Mouse (Mus musculus) B cell, adult 2 months (primary cell): Measurements from ENCODE around the gene Samd11.
A peak's percentile ranks its signal among the peaks of the same experiment; 100 is the strongest.

Experiments
- DNase-seq, 2 experiments: peaks; one replicate each; pipeline ENCODE4 v3.0.0; 2022

Samd11 gene

DNA sequence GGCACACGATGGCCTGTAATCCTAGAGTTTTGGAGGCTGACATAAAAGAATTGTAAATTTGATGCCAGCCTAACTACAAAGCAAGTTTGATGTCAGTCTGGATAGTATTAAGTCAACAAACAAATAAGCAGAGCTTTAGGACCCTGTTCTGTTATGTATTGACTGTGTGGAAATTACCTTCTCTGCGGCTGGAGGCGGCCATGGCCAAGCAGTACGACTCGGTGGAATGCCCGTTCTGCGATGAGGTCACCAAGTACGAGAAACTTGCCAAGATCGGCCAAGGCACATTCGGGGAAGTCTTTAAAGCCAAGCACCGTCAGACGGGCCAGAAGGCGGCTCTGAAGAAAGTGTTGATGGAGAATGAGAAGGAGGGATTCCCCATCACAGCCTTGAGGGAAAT is 42.3 kb downstream of the Samd11 start:
- no peak for DNase-seq

DNA sequence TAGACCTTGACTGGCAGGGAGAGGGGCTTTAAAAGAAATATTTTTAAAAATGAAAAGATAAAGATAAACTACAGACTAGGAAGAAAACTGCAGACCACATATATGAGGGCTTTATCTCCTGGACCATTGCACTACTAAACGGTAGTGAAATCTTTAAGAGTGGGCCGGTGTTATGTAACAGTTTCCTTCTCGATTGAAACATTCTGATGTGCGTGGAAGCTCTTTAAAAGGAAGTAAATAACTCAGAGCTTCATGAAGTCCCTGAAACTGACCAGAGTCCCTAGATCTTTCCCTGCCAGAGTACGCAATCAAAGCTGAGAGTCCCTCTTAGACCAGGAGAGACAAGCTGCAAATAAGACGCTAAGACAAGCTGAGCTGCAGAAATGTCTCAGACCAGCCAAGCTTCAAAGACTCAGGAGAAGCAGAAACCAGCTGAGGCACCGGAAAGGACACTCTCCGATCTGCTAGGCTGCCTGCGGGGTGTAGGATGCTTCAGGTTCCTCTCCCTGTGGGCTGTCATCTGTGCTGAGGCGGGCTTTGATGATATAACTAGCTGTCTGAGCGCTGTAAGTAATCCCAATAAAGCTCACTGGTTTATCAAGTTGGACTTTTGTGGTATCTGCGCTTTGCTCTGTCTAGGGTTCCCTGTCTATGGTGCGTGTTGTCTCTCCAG is 45.4 kb downstream of the Samd11 start:
- no peak for DNase-seq

DNA sequence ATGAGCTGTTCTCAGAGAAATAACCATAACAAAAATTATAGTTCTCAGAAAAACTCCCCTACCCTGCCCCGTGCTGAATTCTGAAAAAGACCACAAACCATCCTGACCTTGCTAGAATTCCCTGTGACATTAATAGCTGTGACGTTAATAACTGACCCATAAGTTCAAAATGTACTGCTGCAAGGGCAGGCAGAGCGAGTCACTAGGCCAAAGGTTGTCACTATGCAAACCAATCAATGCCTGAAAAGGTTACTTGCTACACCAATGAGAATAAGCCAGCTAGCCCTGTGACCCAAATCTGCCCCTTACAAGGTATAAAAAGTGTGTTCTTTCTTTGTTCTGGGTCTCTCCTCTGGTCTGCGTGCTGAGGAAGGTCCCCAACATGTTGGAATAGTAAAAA is 46.6 kb downstream of the Samd11 start:
- no peak for DNase-seq

DNA sequence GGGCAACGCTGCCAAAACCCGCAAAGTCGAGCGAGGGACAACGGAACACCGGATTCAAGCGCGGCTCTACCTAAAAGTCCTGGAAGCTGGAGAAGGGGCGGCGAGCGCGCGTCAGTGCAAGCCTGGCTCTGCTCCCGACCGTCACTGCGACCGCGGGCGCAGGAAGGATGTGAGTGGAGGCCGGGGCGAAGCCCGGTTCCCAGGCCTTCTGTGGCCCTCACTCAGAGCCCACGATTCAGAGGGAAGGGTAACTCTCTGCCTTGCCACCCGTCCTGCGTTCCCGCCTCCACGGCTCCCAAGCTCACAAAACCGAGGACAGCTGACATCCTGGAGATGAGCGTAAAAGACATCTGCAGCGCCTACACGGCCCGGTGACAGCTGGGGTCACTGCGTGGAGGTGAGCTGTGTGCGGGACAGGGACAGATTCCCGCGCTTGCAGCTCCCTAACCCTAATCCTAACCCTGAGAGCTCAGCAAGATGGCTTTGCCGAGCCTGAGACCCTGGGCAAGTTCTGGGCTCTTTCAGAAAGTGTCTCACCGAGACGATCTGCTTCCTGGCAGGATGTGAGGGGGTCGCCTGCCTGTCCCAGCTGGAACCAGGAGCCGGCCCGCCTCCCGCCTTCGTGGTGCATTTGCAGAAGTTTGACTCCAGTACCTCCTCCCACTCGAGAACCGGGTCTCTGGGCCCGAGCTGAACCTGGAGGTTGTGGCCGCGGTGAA is 51.9 kb downstream of the Samd11 start:
- peak; percentile 13 to 31 for DNase-seq

DNA sequence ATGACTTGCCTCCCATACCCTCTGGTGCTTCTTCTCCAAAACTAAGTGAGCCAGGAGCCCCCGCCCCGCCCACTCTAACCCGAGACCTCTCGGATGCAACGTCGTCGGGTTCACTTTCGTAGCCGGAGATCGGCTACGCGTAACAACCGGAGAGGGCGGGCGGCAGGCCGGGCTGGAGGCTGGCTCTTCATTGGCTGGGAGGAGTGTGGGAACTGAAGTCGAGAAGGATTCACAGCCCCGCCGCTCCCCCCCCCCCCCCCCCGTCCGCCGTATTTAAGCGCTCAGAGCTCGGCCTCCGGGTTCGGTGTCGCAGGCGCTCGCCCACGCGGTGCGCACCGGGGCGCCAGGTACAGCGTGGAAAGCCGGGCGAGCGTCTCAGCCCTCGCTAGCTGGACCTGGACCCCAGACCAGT is 52.5 kb downstream of the Samd11 start, which contains the start of gene AW011738:
Gene AW011738, plus strand, starts transcription at position 304 of the 412 bp plus-strand sequence.
- peak; percentile 52 to 59 for DNase-seq

DNA sequence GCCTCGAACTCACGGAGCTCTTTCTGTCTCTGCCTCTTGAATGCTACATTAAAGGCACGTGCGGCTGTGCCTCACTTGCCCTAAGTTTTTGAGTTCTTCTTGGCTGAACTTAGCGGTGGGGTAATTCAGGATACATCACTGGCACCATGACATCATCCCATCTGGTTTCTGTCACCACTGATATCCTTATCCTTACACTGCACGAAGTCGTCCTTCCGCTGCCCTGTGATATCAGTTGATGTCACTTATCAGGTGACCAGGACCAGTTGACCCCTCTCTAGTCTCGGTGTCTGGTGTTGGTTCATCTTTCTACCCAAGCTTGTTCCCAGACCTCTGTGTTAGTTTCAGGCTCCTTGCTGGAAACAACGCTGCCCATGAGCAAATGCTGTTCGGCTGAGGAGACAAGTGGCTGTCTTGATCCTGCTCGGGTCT is 53.0 kb downstream of the Samd11 start:
- no peak for DNase-seq

DNA sequence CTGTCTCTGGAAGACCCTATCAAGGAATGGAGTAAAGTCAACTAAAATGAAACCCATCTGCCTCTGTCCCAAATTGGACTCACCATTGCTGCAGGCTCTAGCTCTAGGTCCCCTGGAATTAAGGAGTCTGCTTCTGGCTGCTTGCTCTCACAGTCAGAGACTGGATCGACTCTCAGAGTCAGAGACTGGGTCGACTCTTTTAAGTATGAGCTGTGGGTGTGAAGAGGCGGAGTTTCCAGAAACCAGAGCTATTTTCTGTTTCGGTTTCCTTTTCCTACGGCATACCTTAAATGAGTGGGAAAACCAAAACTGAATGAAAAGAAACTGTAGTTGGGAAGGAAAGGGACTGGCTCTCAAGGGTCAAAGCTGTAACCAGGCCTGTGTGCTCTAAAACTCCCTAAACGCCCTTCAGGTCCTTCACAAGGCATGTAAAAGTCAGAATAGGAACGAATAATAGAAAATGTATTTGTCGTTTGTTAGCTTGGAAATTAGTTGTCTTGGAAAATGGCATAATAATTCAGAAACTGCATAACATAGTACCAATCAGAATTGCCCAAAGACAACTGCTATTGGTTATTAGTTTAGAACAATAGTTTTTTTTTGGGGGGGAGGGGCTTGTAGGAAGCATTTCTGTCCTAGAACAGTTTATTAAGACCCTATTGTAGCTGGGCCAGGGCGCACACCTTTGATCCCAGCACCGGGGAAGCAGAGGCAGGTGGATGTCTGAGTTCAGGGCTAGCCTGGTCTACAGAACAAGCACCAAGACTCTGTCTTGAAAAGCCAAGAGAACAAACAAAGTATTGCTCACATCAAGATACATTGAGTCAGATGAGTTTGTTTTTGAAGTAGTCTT is 54.6 kb downstream of the Samd11 start, which contains the start of gene Isg15:
Gene Isg15, minus strand, starts transcription at position 196 of the 853 bp plus-strand sequence.
- DNase-seq, result peak in 1 of 2 experiments; percentile 19

DNA sequence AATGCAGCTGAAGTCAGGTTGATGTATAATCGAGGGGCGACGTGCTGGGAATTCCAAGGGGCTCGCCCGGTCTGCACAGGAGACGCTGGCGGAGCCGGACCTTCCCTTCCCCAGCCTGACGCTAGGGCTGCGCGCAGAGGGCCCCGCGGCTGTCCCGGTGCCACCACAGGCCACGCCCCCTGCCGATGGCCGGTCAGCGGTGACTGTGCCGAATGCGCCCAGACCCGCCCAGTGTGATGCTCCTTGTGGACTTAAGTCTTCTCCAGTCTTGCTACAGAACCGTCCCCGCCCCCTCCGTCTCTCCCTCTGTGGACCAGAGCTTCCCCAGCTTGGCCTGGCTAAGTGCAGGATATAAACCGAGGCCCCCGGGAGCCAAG is 57.6 kb downstream of the Samd11 start:
- DNase-seq, result peak; percentile 65 to 69

DNA sequence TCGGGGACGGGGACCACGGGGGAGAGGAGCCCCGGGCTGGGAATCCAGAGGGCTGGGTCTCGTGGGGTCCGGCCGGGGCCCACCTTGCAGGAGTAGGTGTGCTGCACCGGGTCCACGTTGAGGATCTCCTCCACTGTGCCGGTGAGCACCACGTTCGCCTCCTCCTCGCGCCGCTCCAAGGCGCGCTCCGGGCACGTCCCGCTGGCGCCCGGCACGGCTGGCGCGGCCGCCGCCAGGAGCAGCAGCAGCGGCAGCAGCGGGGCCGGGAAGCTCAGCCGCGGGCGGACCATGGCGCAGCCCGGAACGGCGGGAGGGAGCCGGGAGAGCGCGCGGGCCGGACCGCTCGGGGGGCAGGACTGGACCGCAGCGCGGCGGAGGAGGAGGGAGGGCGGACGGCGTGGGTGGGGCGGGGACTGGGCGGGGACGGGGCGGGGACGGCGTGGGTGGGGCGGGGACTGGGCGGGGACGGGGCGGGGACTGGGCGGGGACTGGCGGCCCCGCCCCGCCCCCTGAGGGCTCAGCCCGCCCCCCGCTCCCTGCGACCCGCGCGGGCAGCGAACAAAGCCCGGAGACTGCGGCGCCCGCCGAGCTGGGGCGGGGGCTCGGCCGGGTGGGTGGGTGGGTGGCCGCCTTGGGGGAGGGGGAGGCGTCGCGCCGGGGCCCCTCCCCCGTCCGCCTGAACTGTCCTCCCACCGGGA is 58.2 kb downstream of the Samd11 start, which contains the start of gene Agrn:
Gene Agrn, minus strand, starts transcription at position 358 of the 698 bp plus-strand sequence.
- peak; percentile 48 to 60 for DNase-seq
